Mouse (Mus musculus) liver, embryonic 16.5 days (tissue): ENCODE measurements around the gene Olfr1121. TPM values are rescaled to one million over a fixed set of nuclear protein-coding genes. Genes with fewer than 3 reads are reported as not detected.

ENCODE experiments used
- polyA plus RNA-seq: library from polyadenylated mRNA; unstranded; fragments of >200 nt; fragmentation: Nextera tagmentation; extraction: Ambion mirVana; gene quantifications from 2 replicates; pipeline ENCODE4 v1.2.1, GENCODE M21; 2015

The Olfr1121 gene
- polyA plus RNA-seq, 1 experiment from 2014 or later: not detected

Other genes starting within 250 kb of the Olfr1121 start
- not detected in 2 replicates for gene Olfr1110, start 229.6 kb upstream of the Olfr1121 start, polyA plus RNA-seq
- not detected in 2 replicates for gene Olfr1111, start 217.3 kb upstream of the Olfr1121 start, polyA plus RNA-seq
- gene Olfr1112, start 182.1 kb upstream of the Olfr1121 start, polyA plus RNA-seq: not detected in 2 replicates
- gene Olfr1113, start 160.9 kb upstream of the Olfr1121 start, polyA plus RNA-seq: not detected in 2 replicates
- not detected in 2 replicates for gene Olfr1115, start 121.9 kb upstream of the Olfr1121 start, polyA plus RNA-seq
- gene Olfr1116, start 102.4 kb upstream of the Olfr1121 start, polyA plus RNA-seq: not detected in 2 replicates
- not detected in 2 replicates for gene Olfr1118, start 62.3 kb upstream of the Olfr1121 start, polyA plus RNA-seq
- not detected in 2 replicates for gene Olfr1120, start 15.1 kb upstream of the Olfr1121 start, polyA plus RNA-seq
- not detected in 2 replicates for gene Olfr1122, start 16.0 kb downstream of the Olfr1121 start, polyA plus RNA-seq
- not detected in 2 replicates for gene Olfr1123, start 46.7 kb downstream of the Olfr1121 start, polyA plus RNA-seq
- gene Olfr1124, start 60.4 kb downstream of the Olfr1121 start, polyA plus RNA-seq: not detected in 2 replicates
- gene Olfr1126, start 84.1 kb downstream of the Olfr1121 start, polyA plus RNA-seq: not detected in 2 replicates
- gene Pramel7, start 127.2 kb downstream of the Olfr1121 start, polyA plus RNA-seq: not detected in 2 replicates
- not detected in 2 replicates for gene Pramel6, start 136.7 kb downstream of the Olfr1121 start, polyA plus RNA-seq
- not detected in 2 replicates for gene Olfr153, start 161.9 kb downstream of the Olfr1121 start, polyA plus RNA-seq
- gene Olfr1128, start 175.6 kb downstream of the Olfr1121 start, polyA plus RNA-seq: not detected in 2 replicates
- not detected in 2 replicates for gene Olfr1129, start 204.0 kb downstream of the Olfr1121 start, polyA plus RNA-seq
- not detected in 2 replicates for gene Olfr1130, start 236.3 kb downstream of the Olfr1121 start, polyA plus RNA-seq